Mouse (Mus musculus): ENCODE data around the gene Nde1.
A peak's percentile ranks its signal among the peaks of the same experiment; 100 is the strongest.

Nde1 gene

GRCm38 (mm10) chr16:14159746-14160131 lies 3.3 kb upstream of the Nde1 start:
- DNase-seq (ENCODE audit: extremely low read depth, insufficient read length, low spot score) = no peak

DNA sequence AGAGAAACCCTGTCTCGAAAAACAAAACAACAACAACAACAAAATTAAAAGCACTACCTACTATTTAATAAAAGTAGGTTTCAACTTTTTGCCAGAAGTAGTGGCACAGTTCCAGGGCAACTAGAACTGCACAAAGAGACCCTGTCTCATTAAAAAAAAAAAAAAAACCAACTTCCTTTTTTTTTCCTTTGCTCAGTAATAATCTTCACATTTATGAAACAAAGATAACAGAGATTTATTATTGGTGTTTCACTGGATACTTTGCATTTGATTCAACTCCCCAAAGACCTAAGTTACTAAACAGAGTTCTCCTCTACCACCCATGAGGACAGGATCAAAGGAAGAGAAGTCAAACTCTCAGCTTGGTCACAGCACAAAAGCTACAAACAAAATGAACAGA lies 2.1 kb upstream of the Nde1 start:
- no peak for DNase-seq (ENCODE audit: extremely low read depth, insufficient read length, low spot score)

DNA sequence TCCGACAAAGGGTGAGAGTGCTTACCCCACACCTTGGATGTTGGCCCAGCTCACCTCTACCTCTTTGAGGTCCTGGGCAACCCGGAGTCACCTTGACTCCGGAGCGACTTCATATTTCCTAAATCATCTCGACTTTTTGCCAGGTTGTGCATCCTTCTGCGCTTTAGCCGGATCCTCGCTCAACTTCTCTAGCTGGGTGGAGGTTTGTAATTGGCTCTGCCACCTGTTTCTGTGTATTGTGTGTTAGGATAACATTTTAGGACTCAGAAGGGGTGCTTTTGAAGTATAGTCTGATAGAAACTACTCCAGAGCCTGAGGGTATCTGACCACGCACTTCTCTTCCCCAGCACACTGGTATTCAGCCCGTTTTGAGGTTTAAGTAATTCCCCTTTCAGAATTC lies 656 bp downstream of the Nde1 start:
- no peak for DNase-seq (ENCODE audit: extremely low read depth, insufficient read length, low spot score)

DNA sequence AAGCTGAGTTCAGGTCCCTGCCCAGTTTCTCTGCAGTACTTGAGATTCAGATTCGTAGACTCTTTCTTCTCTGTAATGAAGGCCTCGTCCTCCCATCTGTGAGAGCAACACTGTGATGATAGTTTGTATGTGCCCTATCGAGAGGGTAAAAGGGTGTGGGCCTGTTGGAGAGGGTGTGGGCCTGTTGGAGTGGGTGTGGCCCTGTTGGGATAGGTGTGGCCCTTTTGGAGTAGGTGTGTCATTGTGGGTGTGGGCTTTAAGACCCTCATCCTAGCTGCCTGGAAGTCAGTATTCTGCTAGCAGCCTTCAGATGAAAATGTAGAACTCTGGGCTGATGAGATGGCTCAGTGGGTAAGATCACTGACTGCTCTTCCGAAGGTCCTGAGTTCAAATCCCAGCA lies 3.4 kb downstream of the Nde1 start:
- DNase-seq (ENCODE audit: extremely low read depth, insufficient read length, low spot score) = no peak

DNA sequence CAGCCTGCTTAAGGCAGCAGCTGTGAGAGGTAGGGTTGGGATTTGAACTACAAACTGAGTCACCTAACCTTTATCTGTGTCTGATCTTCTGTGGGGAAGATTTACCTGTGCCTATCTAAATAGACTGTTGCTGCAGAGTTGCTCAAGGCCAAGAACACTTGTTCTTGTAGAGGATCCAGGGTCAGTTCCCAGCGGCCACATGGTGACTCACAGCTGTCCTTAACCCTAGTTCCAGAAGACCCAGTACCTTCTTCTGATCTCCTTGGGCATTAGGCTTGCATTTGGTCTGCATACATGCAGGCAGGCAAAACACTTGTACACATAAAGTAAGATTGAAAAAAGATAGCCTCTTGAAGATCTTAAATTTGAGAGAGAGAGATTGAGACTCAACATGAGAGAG lies 6.6 kb downstream of the Nde1 start:
- no peak for DNase-seq (ENCODE audit: extremely low read depth, insufficient read length, low spot score)

DNA sequence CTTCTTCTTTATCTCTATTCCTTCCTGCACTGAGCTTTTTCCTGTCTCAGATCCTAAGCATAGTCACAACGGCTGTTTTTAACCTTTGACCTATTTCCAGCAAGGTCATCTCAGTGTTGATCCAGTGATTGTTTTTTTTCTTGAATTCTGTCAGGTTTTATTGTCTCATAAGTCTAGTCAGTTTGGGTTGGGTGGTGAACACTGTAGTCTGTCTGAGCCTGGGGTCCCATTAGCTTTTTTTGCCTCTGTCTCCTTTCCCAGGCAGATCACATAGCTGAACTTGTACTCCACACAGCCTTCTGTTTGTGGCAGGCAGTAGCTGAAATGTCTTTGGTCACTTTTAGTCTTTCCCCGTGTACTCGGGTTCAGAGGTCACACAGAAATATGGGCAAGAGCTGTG lies 15.0 kb downstream of the Nde1 start:
- no peak for DNase-seq (ENCODE audit: extremely low read depth, insufficient read length, low spot score)

GRCm38 (mm10) chr16:14180163-14180733 lies 17.2 kb downstream of the Nde1 start:
- DNase-seq (ENCODE audit: extremely low read depth, insufficient read length, low spot score) = no peak

- no peak for DNase-seq (ENCODE audit: extremely low read depth, insufficient read length, low spot score)
These were observed 19.3 kb downstream of the Nde1 start for GRCm38 (mm10) chr16:14182360-14182759.

- no peak for DNase-seq (ENCODE audit: extremely low read depth, insufficient read length, low spot score)
These were observed 20.8 kb downstream of the Nde1 start for GRCm38 (mm10) chr16:14183856-14184255.

DNA sequence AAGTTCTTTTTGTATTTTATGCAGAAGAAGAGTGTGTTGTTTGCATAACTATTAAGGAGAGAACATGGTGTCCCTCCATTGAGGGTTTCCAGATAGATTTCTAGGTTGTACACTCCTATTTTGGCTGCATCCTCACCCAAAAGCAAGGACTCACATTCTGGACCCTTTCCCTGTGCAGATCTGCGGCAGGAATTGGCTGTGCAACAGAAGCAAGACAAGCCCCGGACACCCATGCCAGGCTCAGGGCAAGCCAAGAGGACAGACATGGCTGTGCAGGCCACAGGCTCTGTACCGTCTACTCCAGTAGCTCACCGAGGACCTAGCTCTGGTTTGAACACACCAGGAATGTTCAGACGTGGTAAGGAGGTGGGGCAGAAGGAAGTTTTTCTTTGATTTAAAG lies 22.4 kb downstream of the Nde1 start:
- DNase-seq (ENCODE audit: extremely low read depth, insufficient read length, low spot score) = no peak

GRCm38 (mm10) chr16:14194164-14194950 lies 31.3 kb downstream of the Nde1 start:
- DNase-seq (ENCODE audit: extremely low read depth, insufficient read length, low spot score) = no peak

GRCm38 (mm10) chr16:14195427-14195826 lies 32.4 kb downstream of the Nde1 start:
- DNase-seq (ENCODE audit: extremely low read depth, insufficient read length, low spot score) = no peak

DNA sequence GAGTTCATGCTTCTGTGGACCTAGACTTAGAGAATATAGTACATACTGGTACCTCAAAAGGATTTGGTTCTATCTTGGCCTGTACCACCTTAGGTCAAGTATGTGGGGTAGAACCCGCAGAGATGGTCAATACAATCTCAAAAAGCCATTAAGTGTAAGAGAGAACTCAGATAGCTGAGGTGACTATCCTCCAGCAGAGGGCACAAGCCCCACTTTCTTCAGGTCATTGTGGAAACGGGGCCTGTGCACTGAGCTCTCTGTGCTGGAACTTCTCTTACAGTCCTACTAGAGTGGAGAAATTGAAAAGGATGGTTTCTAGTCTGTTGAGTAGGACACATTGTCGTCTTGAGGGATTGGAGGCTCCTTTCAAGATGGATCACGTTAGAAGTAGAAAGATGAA lies 35.7 kb downstream of the Nde1 start:
- no peak for DNase-seq (ENCODE audit: extremely low read depth, insufficient read length, low spot score)

GRCm38 (mm10) chr16:14215156-14215555 lies 52.1 kb downstream of the Nde1 start:
- no peak for DNase-seq (ENCODE audit: extremely low read depth, insufficient read length, low spot score)

GRCm38 (mm10) chr16:14237100-14237723 lies 74.1 kb downstream of the Nde1 start:
- DNase-seq (ENCODE audit: extremely low read depth, insufficient read length, low spot score) = peak; percentile 41

DNA sequence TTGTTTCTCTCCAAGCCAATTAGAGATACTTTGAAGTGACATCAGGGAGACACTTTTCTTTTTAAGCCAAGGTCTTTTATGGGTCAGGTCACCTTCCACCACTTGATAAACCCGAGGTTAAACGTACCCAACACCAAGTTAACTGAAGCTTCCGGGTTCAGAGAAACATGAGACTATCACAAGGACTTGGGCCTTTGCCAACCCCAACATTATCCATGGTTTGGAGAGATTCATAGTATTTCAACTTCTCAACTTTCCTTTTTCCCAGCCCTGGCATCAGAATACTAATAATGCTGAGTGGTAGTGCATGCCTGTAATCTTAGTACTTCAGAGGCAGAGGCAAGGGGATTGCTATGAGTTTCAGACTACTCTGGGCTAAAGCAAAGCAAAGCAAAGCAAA lies 79.0 kb downstream of the Nde1 start:
- no peak for DNase-seq (ENCODE audit: extremely low read depth, insufficient read length, low spot score)

Measured in 3134 (cell line).